Mouse (Mus musculus) CH12.LX (cell line): Measurements from ENCODE around the gene Slc38a7. TPM values are rescaled to one million over a fixed set of nuclear protein-coding genes. Genes with fewer than 3 reads are reported as not detected.
A peak's percentile ranks its signal among the peaks of the same experiment; 100 is the strongest.

Source experiments
- DNase-seq: peaks from one replicate; pipeline ENCODE4 v3.0.0-alpha.2; 2013; ENCODE audit errors: extremely low read depth
- H3K27ac ChIP-seq: 2 replicates; pipeline ENCODE4 v1.5.1; 2012; ENCODE audit warnings: low read depth, mild to moderate bottlenecking, control low read depth, moderate library complexity; ENCODE audit not compliant: insufficient read depth
- H3K27me3 ChIP-seq: replicated peaks from 2 replicates; pipeline ENCODE3; 2012; ENCODE audit warnings: inconsistent platforms
- H3K36me3 ChIP-seq, 2 experiments: replicated peaks in 1 of 2; 2 replicates each; pipeline versions ENCODE3 to v1.6.1; 2012; ENCODE audit warnings: inconsistent platforms in 1 of 2, low read length in 1 of 2, mild to moderate bottlenecking in 1 of 2, mixed read lengths in 1 of 2, moderate library complexity in 1 of 2; ENCODE audit not compliant: control insufficient read depth in 1 of 2, insufficient read depth in 1 of 2
- H3K4me1 ChIP-seq, 2 experiments: 2 replicates each; pipeline ENCODE4 v1.6.1; 2012; ENCODE audit warnings: inconsistent platforms in 1 of 2, moderate library complexity in 1 of 2; ENCODE audit not compliant: insufficient read depth in 2 of 2, control insufficient read depth in 1 of 2
- H3K4me2 ChIP-seq: 2 replicates; pipeline ENCODE4 v1.6.1; 2012; ENCODE audit warnings: low read depth, mild to moderate bottlenecking, control low read depth; ENCODE audit not compliant: poor library complexity, insufficient read depth, severe bottlenecking
- H3K4me3 ChIP-seq, 3 experiments: fragments of 150-350 bp in 1 of 3; sonication (generic) in 1 of 3; replicated peaks in 1 of 3; 2 replicates each; pipeline versions ENCODE3 to v1.5.1; 2011 to 2012; ENCODE audit warnings: low read depth in 2 of 3, low read length in 2 of 3, mild to moderate bottlenecking in 2 of 3, moderate library complexity in 2 of 3, control low read depth in 1 of 3, improper control_type of control experiment in 1 of 3, inconsistent platforms in 1 of 3, mixed read lengths in 1 of 3; ENCODE audit not compliant: poor library complexity in 1 of 3
- H3K79me2 ChIP-seq: replicated peaks from 2 replicates; pipeline ENCODE4 v1.6.1; 2012; ENCODE audit warnings: mild to moderate bottlenecking, moderate library complexity; ENCODE audit not compliant: control insufficient read depth, poor library complexity, insufficient read depth, severe bottlenecking; ENCODE audit errors: extremely low read depth
- H3K9ac ChIP-seq: 2 replicates; pipeline ENCODE4 v1.6.1; 2012; ENCODE audit warnings: low read depth, mild to moderate bottlenecking, control low read depth, moderate library complexity; ENCODE audit not compliant: insufficient read depth
- H3K9me3 ChIP-seq: replicated peaks from 2 replicates; pipeline ENCODE3; 2012; ENCODE audit warnings: low read length, inconsistent platforms, mixed read lengths
- CHD1 ChIP-seq: IDR thresholded peaks from 2 replicates; pipeline ENCODE4 v1.6.1; 2012; ENCODE audit warnings: low read depth, low read length, improper control_type of control experiment, inconsistent platforms
- E2F4 ChIP-seq: IDR thresholded peaks from 2 replicates; pipeline ENCODE4 v1.6.1; 2011; ENCODE audit warnings: low read depth, low read length, improper control_type of control experiment; ENCODE audit not compliant: insufficient replicate concordance
- ELF1 ChIP-seq: IDR thresholded peaks from 2 replicates; pipeline ENCODE4 v1.6.1; 2014; ENCODE audit warnings: low read depth, mild to moderate bottlenecking, inconsistent platforms, low read length, improper control_type of control experiment
- EP300 ChIP-seq: IDR thresholded peaks from 2 replicates; pipeline ENCODE4 v1.6.1; 2011; ENCODE audit warnings: low read length, improper control_type of control experiment
- GABPA ChIP-seq: IDR thresholded peaks from 2 replicates; pipeline ENCODE4 v1.6.1; 2012; ENCODE audit warnings: low read depth, low read length, improper control_type of control experiment, inconsistent platforms; ENCODE audit not compliant: insufficient replicate concordance
- HCFC1 ChIP-seq: IDR thresholded peaks from 2 replicates; pipeline ENCODE4 v1.6.1; 2012; ENCODE audit warnings: low read depth, mild to moderate bottlenecking, inconsistent platforms, low read length, improper control_type of control experiment
- IRF4 ChIP-seq: IDR thresholded peaks from 2 replicates; pipeline ENCODE4 v1.6.1; 2014; ENCODE audit warnings: low read depth, mild to moderate bottlenecking, inconsistent platforms, low read length, improper control_type of control experiment
- JUN ChIP-seq: IDR thresholded peaks from 2 replicates; pipeline ENCODE4 v1.6.1; 2011; ENCODE audit warnings: low read depth, mild to moderate bottlenecking, low read length, improper control_type of control experiment, moderate library complexity; ENCODE audit not compliant: insufficient read depth
- JUND ChIP-seq: conservative IDR thresholded peaks from 2 replicates; pipeline ENCODE4 v1.6.1; 2011; ENCODE audit warnings: low read depth, low read length, improper control_type of control experiment
- MAX ChIP-seq: IDR thresholded peaks from 2 replicates; pipeline ENCODE4 v1.6.1; 2011; ENCODE audit warnings: low read length, improper control_type of control experiment
- MAZ ChIP-seq: IDR thresholded peaks from 2 replicates; pipeline ENCODE4 v1.6.1; 2012; ENCODE audit warnings: low read depth, mild to moderate bottlenecking, inconsistent platforms, low read length, improper control_type of control experiment, moderate library complexity
- MEF2A ChIP-seq: IDR thresholded peaks from 2 replicates; pipeline ENCODE4 v1.6.1; 2014; ENCODE audit warnings: low read depth, mild to moderate bottlenecking, inconsistent platforms, low read length, improper control_type of control experiment, borderline replicate concordance
- MXI1 ChIP-seq: IDR thresholded peaks from 2 replicates; pipeline ENCODE4 v1.6.1; 2011; ENCODE audit warnings: mild to moderate bottlenecking, low read depth, low read length, improper control_type of control experiment
- MYC ChIP-seq: IDR thresholded peaks from 2 replicates; pipeline ENCODE4 v1.6.1; 2011; ENCODE audit warnings: low read depth, mild to moderate bottlenecking, improper control_type of control experiment, low read length
- NELFE ChIP-seq: IDR thresholded peaks from 2 replicates; pipeline ENCODE4 v1.6.1; 2011; ENCODE audit warnings: low read depth, low read length, improper control_type of control experiment
- NRF1 ChIP-seq: IDR thresholded peaks from 2 replicates; pipeline ENCODE4 v1.6.1; 2014; ENCODE audit warnings: low read depth, mild to moderate bottlenecking, inconsistent platforms, low read length, improper control_type of control experiment, moderate library complexity
- PAX5 ChIP-seq: IDR thresholded peaks from 2 replicates; pipeline ENCODE4 v1.6.1; 2012; ENCODE audit warnings: low read length, inconsistent platforms, mixed read lengths
- POLR2A ChIP-seq: IDR thresholded peaks from 2 replicates; pipeline ENCODE4 v1.6.1; 2011; ENCODE audit warnings: low read depth, mild to moderate bottlenecking, improper control_type of control experiment, low read length
- POLR2AphosphoS2 ChIP-seq: IDR thresholded peaks from 2 replicates; pipeline ENCODE4 v1.6.1; 2011; ENCODE audit warnings: low read depth, low read length, improper control_type of control experiment
- RAD21 ChIP-seq: IDR thresholded peaks from 2 replicates; pipeline ENCODE4 v1.6.1; 2011; ENCODE audit warnings: low read depth, mild to moderate bottlenecking, low read length, improper control_type of control experiment, moderate library complexity
- SMC3 ChIP-seq: IDR thresholded peaks from 2 replicates; pipeline ENCODE4 v1.6.1; 2011; ENCODE audit warnings: low read depth, low read length, improper control_type of control experiment
- TBP ChIP-seq: conservative IDR thresholded peaks from 2 replicates; pipeline ENCODE4 v1.6.1; 2011; ENCODE audit warnings: low read depth, low read length, improper control_type of control experiment
- TCF12 ChIP-seq: IDR thresholded peaks from 2 replicates; pipeline ENCODE4 v1.6.1; 2014; ENCODE audit warnings: low read depth, mild to moderate bottlenecking, inconsistent platforms, low read length, improper control_type of control experiment
- UBTF ChIP-seq: IDR thresholded peaks from 2 replicates; pipeline ENCODE4 v1.6.1; 2012; ENCODE audit warnings: low read depth, mild to moderate bottlenecking, inconsistent platforms, low read length, improper control_type of control experiment, moderate library complexity
- USF1 ChIP-seq: IDR thresholded peaks from 2 replicates; pipeline ENCODE4 v1.6.1; 2014; ENCODE audit warnings: low read depth, mild to moderate bottlenecking, inconsistent platforms, low read length, improper control_type of control experiment
- dilution Hi-C: fragments of 300-500 bp; cut with MboI; formaldehyde crosslinking; loops from 2 replicates; pipeline ENCODE4 v1.14.3; 2020; ENCODE audit warnings: low sequenced_read_pairs; ENCODE audit not compliant: extremely low pct_unique_long_range_greater_than_20kb, extremely low pct_ligation_motif_present
- in situ Hi-C: fragments of 300-500 bp; cut with MboI; formaldehyde crosslinking; loops from 3 replicates; pipeline ENCODE4 v1.14.3; 2019; ENCODE audit warnings: low sequenced_read_pairs, low pct_ligation_motif_present, low pct_unique_long_range_greater_than_20kb, mixed read lengths
- polyA plus RNA-seq: library from polyadenylated mRNA; unstranded; fragments of >175 nt; gene quantifications from 2 replicates; pipeline ENCODE4 v1.2.1, GENCODE M21; 2012; ENCODE audit warnings: low read depth; ENCODE audit not compliant: insufficient read length
- total RNA-seq, 2 experiments: library from RNA; depleted of rRNA; stranded (reverse); fragments of 300-350 nt in 1 of 2; fragments of >200 nt in 1 of 2; gene quantifications; 2 replicates each; pipeline ENCODE4 v1.2.3; 2012 to 2014

Slc38a7 gene
- total and polyA plus RNA-seq, 3 experiments = 13.9 to 33.2 (median 31.0) TPM

DNA sequence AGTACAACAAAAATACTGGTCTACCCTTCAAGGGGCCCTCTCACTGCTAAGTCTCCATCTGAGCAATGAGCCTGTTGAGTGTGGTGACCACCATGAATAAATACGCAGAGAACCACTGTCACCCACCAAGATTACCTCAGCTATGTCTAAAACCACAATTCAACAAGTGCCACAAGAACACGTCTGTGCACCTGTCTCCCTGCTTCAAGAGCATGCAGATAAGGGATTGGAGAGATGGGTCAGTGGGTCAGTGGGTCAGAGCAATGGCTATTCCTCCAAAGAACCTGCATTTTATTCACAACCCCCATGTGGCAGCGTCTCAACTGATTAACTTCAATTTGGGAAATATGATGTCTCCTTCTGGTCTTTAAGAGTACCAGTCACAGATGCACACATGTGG, 53.0 kb downstream of the Slc38a7 start:
- in situ Hi-C loops = no loop called here
- DNase-seq = no peak
- TF ChIP-seq USF1 (no peak), MAX (no peak), MEF2A (no peak), HCFC1 (no peak), PAX5 (no peak), TCF12 (no peak), UBTF (no peak), RAD21 (no peak), JUND (no peak), MAZ (no peak), TBP (no peak), ELF1 (no peak), GABPA (no peak), CHD1 (no peak), E2F4 (no peak), MYC (no peak), POLR2A (no peak)
- H3K79me2 ChIP-seq = peaks cover 98% of the 10 kb centered on the region
- H3K27me3 ChIP-seq = no peaks in the 10 kb centered on the region
- H3K36me3 ChIP-seq = peaks cover 24 to 71% of the 10 kb centered on the region in 2 experiments
- H3K4me1 ChIP-seq = peaks cover 21 to 58% of the 10 kb centered on the region in 2 experiments
- peak overlapping the region; percentile 17 for H3K27ac ChIP-seq
- no peaks in the 10 kb centered on the region for H3K9me3 ChIP-seq
- H3K4me3 ChIP-seq = no peak overlapping the region
- dilution Hi-C loops = no loop called here
- H3K9ac ChIP-seq = no peak overlapping the region
- H3K4me2 ChIP-seq = no peak overlapping the region; the same call in 1 of the 2 replicates

DNA sequence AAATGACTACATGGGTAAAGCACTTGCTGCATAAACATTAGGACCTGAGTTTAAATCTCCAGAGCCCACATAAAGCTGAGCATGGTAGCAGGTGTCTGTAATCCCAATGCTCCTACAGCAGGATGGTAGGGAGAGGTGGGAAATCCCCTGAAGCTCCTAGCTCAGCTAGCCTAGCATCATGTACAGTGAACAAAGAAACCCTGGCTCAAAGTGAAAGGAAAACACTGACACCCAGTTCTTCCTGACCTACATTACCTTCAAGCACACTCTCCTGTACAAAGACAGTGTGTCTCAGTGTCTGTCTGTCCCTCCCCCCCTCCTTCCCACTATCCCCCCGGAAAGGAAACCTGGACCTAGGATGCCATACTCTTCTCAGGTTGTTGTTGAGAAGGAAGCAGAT, 53.4 kb downstream of the Slc38a7 start:
- H3K9me3 ChIP-seq = no peaks in the 10 kb centered on the region
- peak overlapping the region; percentile 17 for H3K27ac ChIP-seq
- H3K36me3 ChIP-seq = peaks cover 24 to 70% of the 10 kb centered on the region in 2 experiments
- DNase-seq = no peak
- H3K79me2 ChIP-seq = peaks cover 95% of the 10 kb centered on the region
- in situ Hi-C loops = no loop called here
- peaks cover 20 to 53% of the 10 kb centered on the region in 2 experiments for H3K4me1 ChIP-seq
- H3K4me2 ChIP-seq = no peak overlapping the region; the same call in 1 of the 2 replicates
- no peak overlapping the region for H3K4me3 ChIP-seq
- H3K27me3 ChIP-seq = no peaks in the 10 kb centered on the region
- H3K9ac ChIP-seq = no peak overlapping the region
- dilution Hi-C loops = no loop called here
- TF ChIP-seq NELFE (no peak), CHD1 (no peak), NRF1 (no peak), IRF4 (no peak), JUN (no peak), POLR2A (no peak), EP300 (no peak), TBP (no peak), SMC3 (no peak), MXI1 (no peak), TCF12 (no peak), POLR2AphosphoS2 (no peak)
- TF ChIP-seq, all 38 proteins: peak for 0
